Mouse (Mus musculus) forebrain, embryonic 11.5 days (tissue): ENCODE results near the gene Pla2g4d. TPM values are rescaled to one million over a fixed set of nuclear protein-coding genes. Genes with fewer than 3 reads are reported as not detected.

Experiments
- ATAC-seq: fragments of 200-750 bp; cut with Nextera tagmentation; replicated peaks from 2 replicates; pipeline ENCODE4 v1.8.0; 2017; ENCODE audit warnings: moderate TSS enrichment; ENCODE audit not compliant: low FRiP score
- DNase-seq: peaks from one replicate; pipeline ENCODE4 v3.0.0-alpha.2; 2017; ENCODE audit warnings: low spot score
- H3K27ac ChIP-seq: fragments of 300-500 bp; sonication (generic); 2 replicates; pipeline ENCODE4 v1.5.1; 2014; ENCODE audit warnings: low read depth, low read length
- H3K27me3 ChIP-seq: fragments of 300-500 bp; sonication (generic); 2 replicates; pipeline ENCODE4 v1.6.1; 2014; ENCODE audit warnings: mild to moderate bottlenecking, low read length, mixed read lengths; ENCODE audit not compliant: control insufficient read depth, insufficient read depth
- H3K36me3 ChIP-seq: fragments of 300-500 bp; sonication (generic); 2 replicates; pipeline ENCODE4 v1.6.1; 2014; ENCODE audit warnings: mild to moderate bottlenecking, low read length, moderate library complexity, mixed read lengths; ENCODE audit not compliant: control insufficient read depth, insufficient read depth
- H3K4me1 ChIP-seq: fragments of 300-500 bp; sonication (generic); replicated peaks from 2 replicates; pipeline ENCODE4 v1.6.1; 2014; ENCODE audit warnings: low read length, mixed read lengths; ENCODE audit not compliant: control insufficient read depth, insufficient read depth
- H3K4me2 ChIP-seq: fragments of 300-500 bp; sonication (generic); 2 replicates; pipeline ENCODE4 v1.6.1; 2014; ENCODE audit warnings: low read depth, mild to moderate bottlenecking, low read length, moderate library complexity, mixed read lengths; ENCODE audit not compliant: severe bottlenecking
- H3K4me3 ChIP-seq: fragments of 300-500 bp; sonication (generic); 2 replicates; pipeline ENCODE4 v1.5.1; 2014; ENCODE audit warnings: low read depth, low read length
- H3K9ac ChIP-seq: fragments of 300-500 bp; sonication (generic); 2 replicates; pipeline ENCODE4 v1.6.1; 2014; ENCODE audit warnings: low read length
- H3K9me3 ChIP-seq: fragments of 300-500 bp; sonication (generic); 2 replicates; pipeline ENCODE4 v1.6.1; 2016; ENCODE audit warnings: low read length, mixed read lengths; ENCODE audit not compliant: control insufficient read depth
- WGBS: fragments of 180-500 bp; shearing (Covaris S2); extraction: QIAGEN DNeasy Blood & Tissue Kit; methylation state at CpG from one replicate; pipeline ENCODE4 v1.1.7; 2014; 5-methylcytosine and 5-hydroxymethylcytosine counted together
- polyA plus RNA-seq: library from polyadenylated mRNA; unstranded; fragments of >200 nt; fragmentation: Nextera tagmentation; extraction: Ambion mirVana; gene quantifications from 2 replicates; pipeline ENCODE4 v1.2.1, GENCODE M21; 2014

Pla2g4d gene
- polyA plus RNA-seq, 1 experiment from 2014 or later, result 0.08 TPM

- no peak overlapping the region for H3K27ac ChIP-seq
- H3K9me3 ChIP-seq, result no peaks in the 10 kb centered on the region
- WGBS, result 77% methylated on average over 3 of the region's 3 CpGs
- no peak overlapping the region for H3K4me2 ChIP-seq
- DNase-seq, result no peak
- no peak overlapping the region for H3K9ac ChIP-seq
- H3K4me3 ChIP-seq, result no peak overlapping the region
- H3K4me1 ChIP-seq, result no peaks in the 10 kb centered on the region
- ATAC-seq, result no peak
- no peaks in the 10 kb centered on the region for H3K27me3 ChIP-seq
- no peaks in the 10 kb centered on the region for H3K36me3 ChIP-seq
Measured at GRCm38 (mm10) chr2:120231642-120232041, 57.4 kb downstream of the Pla2g4d start.

Other genes starting within 250 kb of the Pla2g4d start
- gene Ehd4, start 134.6 kb downstream of the Pla2g4d start, polyA plus RNA-seq, result 13.1 and 13.9 TPM in 2 replicates
- 0.09 TPM in 1 of 2 replicates, not detected in the other for gene Pla2g4e, start 43.9 kb downstream of the Pla2g4d start, polyA plus RNA-seq
- not detected in 2 replicates for gene Pla2g4f, start 25.0 kb upstream of the Pla2g4d start, polyA plus RNA-seq
- 32.5 and 35.9 TPM in 2 replicates for gene Vps39, start 63.9 kb upstream of the Pla2g4d start, polyA plus RNA-seq
- 6.7 and 8.0 TPM in 2 replicates for gene Ganc, start 114.7 kb upstream of the Pla2g4d start, polyA plus RNA-seq
- gene Tmem87a, start 114.9 kb upstream of the Pla2g4d start, polyA plus RNA-seq, result 6.0 and 10.6 TPM in 2 replicates
- gene Capn3, start 166.8 kb upstream of the Pla2g4d start, polyA plus RNA-seq, result 3.7 and 4.4 TPM in 2 replicates